Mouse (Mus musculus) heart, postnatal 0 days (tissue): ENCODE data around the gene Mtmr1.

Source experiments
- CTCF ChIP-seq: IDR thresholded peaks from 2 replicates; pipeline ENCODE4 v1.5.1; 2016; ENCODE audit warnings: antibody characterized with exemption, control low read depth, low read depth
- EP300 ChIP-seq: IDR thresholded peaks from 2 replicates; pipeline ENCODE4 v1.6.1; 2016; ENCODE audit warnings: antibody characterized with exemption, low read depth

DNA sequence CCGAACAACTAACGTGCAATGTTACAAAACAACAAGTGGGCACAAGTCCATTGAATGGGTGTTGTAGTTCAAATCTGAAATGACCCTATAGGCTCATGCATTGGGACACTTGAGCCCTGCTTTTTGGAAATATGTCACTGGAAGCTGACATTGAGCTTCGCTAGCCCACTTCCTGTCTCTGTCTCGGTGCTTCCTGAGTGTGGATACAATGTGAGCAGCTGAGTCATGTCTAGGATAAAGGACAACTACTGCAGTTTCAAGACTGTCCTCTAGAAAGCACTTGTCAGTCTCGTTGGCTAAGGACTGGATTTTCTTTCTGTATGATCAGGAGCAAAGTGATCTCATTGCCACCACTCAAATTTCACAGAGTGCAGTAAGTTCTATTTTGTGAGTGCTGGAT is 78.4 kb downstream of the Mtmr1 start:
- TF ChIP-seq CTCF = no peak
- no peak for TF ChIP-seq EP300
